Mouse (Mus musculus): ENCODE measurements around the gene Sf3b2.
"Not testable (repeated sequence)": the region's sequence is repeated elsewhere in the genome, so short reads cannot be mapped to it uniquely, and the experiment has no call there.

The Sf3b2 gene

DNA sequence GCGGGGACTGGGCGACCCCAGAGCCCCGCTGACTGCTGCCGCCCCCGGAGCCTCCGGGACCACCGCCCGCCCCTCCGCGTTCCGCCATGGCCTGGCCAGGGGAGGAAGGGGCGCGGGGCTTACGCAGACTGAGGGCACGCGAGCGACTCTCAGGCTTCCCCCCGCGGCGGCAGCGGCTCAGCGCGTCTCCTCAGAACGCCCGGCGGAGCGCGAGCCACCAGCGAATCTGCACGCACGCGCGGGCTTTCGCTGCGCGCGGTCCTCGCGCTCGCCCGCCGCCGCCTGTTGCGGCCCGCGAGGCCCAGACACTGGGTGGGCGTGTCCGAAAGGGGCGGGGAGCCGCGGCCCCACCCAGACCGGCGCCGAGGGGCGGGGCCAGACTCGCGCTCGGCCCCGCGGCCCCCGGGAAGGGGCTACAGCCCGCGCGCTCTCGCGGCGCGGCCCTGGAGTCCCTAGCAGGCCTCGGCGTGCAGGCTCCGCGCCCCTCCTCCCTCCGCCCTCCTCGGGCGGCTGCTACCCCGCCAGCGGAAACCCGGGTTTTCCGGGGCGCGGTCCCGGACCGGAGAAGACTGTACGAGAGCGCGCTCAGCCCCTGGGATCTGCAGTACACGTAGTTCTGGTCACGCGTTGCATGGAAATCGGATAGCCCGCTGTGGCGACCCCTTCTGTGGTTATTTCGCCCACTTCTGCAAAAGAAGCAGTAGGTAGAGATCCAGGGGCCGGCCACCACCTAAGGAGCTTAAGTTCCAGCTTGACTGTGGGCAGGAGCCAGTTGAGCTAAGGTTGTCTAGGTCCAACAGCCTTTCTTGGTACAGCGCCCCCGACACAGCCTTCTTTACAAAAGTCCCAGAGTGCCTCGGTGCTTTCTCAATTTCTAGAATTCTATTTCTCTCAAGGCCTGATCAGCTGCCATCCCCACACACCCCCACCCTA, 22.2 kb downstream of the Sf3b2 start, which contains the start of gene Pacs1:
TSS of gene Pacs1 (minus strand) at position 319 of the 933 bp plus-strand sequence.
- peak; percentile 94 for DNase-seq (ENCODE audit: low spot score)

DNA sequence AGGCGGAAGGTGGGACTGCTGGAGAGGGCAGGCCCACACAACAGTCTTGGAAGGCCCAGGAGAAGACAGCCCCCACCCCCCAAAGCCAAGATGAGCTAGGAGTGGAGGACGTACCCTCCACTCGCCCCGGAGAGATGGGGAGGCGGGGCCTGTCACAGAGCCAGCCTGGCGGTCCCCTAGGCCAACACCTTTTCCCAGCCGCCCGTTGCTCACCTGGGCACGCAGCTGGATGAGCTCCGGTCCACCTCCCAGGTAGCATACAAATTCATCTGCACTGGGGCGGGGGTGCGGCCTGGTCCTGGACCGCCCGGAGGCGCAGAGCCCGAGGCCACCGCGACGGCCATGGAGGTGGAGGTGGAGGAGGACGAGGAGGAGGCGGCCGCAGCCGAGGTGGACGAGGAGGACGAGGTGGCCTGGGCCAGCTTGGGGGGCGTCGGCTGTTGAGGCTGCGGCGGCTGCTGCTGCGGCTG, 22.9 kb downstream of the Sf3b2 start:
- peak; percentile 42 for DNase-seq (ENCODE audit: low spot score)

DNA sequence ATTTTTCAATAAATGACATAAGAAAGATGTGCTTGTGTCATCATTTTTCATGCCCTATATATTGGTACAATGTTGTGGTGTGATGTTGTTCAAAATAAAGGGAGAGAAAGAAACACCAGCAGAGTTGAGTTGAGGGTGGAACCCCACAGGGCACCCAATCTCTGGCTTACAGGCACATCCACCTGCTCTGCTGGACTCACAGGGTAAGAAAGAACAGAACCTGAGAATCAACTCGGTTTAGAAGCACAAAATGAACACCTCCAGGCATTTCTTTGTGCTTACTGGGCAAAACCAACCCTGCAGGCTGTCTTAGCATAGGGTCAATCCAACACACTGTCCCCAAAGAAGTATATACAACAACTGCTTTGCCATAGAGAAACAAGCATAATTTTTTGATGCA, 23.8 kb downstream of the Sf3b2 start:
- no peak for DNase-seq (ENCODE audit: low spot score)

DNA sequence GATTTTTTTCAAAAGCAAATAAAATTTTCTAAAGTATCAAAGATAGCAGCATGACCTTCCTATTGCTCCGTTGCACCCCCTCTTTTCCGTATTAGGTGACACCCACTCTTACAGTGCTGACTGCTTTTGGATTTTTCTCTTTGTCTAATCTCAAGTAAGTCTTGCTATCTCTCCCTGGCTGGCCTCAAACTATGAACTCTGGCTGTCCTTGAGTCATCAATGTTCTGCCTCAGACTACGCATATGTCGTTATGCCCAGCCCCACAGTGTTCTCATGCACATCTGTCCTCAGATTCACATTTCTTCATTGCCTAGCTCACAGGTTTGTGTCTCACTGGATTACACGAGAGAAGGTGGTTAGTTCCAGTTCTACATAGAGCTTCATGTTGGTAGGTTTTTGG, 25.9 kb downstream of the Sf3b2 start:
- no peak for DNase-seq (ENCODE audit: low spot score)

DNA sequence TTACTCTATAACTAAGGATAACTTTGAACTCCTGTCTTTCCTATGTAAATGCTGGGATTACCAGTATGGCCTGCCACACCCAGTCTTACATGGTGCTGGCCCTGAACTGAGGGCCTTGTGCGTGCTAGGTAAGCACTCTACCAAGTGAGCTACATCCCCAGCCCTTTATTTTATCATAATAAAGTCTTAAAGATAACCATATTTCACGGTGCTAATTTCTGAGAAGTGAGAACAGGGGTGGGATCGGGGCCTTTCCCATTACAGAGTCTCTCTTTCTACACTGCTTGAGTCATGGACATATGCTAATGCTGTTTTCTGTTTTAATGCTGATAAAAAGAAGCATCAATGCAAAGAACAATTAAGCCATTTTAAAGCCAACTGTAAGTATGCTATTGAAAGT, 26.4 kb downstream of the Sf3b2 start:
- DNase-seq (ENCODE audit: low spot score), result no peak

DNA sequence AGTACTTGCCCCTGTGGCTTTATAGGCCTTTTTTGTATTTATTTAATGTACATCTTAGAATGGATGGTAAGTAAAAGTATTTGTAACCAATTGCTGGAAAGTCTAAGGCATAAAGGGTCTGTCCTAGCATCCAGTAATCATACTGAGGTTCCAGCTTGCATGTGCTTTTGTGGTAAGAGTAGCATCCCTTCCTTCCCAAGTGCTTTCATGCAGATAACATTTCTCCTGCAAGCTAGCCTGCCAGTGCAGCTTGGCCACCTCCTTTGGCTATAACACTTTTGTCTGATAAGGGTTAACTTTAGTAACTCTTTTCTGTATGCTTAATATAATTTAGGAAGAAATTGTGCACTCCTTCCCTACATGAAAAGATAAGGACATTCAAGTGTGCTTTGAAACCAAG, 27.2 kb downstream of the Sf3b2 start:
- DNase-seq (ENCODE audit: low spot score), result no peak

DNA sequence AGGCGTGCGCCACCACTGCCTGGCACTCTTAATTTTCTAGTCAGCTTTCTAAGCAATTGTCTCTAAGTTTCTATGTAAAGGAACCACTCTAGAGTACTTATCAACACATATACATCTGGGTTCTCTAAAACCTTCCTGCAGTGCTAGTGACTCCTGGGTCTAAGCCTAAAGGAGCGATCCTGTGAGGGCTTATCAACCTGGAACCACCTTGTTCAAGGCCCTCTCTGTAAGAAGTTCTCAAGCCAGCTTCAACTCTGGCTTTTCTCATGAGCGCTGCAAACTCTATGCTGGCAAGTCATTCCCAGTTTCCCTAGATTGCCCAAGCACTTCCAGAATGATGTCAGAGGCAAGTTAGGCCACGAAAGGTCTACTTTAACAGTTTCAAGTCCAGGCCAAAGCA, 28.2 kb downstream of the Sf3b2 start:
- DNase-seq (ENCODE audit: low spot score), result no peak

DNA sequence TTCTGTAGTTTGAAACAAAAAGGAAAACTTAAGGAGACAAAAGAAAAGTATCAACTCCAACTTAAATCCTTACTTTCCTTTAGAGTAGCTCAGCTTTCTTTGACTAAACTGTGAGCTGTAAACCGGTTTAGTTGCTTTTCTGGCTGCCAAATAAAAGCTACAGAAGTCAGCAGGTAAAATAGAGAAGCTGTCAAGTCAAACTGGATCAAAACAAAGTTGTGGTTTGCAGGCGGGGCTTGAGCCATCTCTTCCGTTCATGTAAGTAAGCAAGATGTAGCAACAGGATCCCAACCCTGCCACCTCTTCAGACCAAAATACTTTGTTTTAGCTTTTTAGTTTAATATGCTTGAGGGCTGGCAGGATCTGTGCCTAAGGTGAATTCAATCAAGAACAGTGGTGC, 38.1 kb downstream of the Sf3b2 start:
- no peak for DNase-seq (ENCODE audit: low spot score)

DNA sequence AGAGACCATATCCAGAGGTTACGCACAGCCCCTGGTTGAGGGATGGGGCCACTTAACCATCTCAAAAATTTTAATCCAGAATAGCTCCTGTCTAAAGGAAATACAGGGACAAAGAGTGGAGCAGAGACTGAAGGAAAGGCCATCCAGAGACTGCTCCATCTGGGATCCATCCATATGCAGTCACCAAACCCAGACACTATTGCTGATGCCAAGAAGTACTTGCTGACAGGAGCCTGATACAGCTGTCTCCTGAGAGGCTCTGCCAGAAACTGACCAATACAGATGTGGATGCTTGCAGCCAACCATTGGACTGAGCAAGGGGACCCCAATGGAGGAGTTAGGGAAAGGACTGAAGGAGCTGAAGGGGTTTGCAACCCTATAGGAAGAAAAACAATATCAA, 58.3 kb downstream of the Sf3b2 start:
- not testable (repeated sequence) for DNase-seq (ENCODE audit: low spot score)

DNA sequence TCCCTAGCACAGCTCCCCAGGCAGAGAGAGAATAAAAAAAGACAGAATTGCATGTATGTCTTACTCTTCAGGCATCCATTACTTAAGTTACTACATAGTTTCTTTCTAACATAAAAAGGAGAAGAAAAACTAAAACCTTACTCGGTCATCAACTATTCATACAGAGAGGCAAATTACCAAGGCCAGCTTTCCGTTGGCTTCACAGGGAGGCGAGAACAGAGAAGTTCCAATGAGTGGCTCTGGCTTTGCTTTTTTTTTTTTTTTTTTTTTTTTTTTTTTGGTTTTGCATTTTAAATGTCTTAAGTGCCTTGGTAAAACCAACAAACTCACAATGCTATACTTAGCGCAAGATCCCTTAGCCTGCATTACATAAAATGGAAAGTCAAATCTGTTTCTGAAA, 62.6 kb downstream of the Sf3b2 start:
- DNase-seq (ENCODE audit: low spot score), result no peak

DNA sequence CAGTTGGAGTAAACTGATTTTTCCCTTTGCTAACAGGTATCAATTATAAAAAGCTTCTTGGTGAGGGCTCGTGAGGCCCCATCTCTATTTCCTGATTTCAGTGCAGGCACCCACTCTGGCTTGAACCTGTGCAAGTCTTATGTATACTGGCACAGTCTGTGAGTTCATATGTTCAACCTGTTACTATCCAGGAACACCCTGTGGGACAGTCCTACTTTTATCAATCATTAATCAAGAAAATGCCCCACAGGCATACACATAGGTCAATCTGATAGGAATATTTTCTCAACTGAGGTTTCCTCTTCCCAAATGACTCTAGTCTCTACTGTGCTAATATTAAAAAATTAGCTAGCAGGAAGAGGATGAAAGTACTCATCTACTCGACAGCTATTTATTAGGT, 65.1 kb downstream of the Sf3b2 start:
- DNase-seq (ENCODE audit: low spot score), result no peak

DNA sequence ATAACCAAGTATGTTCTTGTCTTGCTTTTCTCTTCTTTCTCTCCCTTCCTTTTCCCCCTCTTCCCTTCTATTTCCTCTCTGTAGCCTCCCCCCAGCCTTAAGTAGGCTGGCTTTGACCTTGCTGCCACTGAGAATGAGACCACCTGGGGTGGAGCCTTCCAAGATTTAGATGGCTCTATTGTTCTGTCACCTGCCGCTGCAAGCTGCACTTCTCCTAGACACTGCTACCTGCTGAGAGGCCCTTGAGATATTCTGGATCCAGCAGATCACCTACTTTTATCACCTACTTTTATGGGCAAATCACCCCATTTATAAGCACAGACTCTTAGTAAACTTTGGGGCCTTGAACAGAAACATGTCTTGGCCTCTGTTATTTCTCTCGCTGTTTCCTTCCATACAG, 70.6 kb downstream of the Sf3b2 start:
- DNase-seq (ENCODE audit: low spot score), result no peak

DNA sequence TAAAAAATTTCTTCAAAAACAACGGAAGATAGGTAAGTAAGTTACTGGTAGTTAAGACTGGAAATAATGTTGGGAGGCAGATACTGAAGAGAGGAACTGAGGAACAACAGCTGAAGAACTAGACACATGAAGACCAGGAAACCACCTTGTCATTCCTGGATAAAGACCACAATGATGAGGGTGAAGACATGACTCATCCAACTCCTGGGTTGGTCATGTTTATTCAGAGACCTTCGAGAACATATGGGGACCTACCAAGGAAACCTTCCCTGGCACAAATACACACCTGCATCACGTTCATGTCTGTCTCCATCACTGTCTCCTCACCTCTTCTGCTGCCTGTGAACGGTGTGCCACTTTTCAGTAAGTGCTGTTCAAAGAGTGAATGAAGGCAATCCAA, 71.2 kb downstream of the Sf3b2 start:
- DNase-seq (ENCODE audit: low spot score), result no peak
